In genomic region chr7:131555301-131556081, GRCm38 (mm10) we compare ENCODE assay signal across 9 mouse cellular contexts. TPM values are rescaled to one million over a fixed set of nuclear protein-coding genes. Genes with fewer than 3 reads are reported as not detected.
DNase-seq lines count a peak whose midpoint lies in the region; ATAC-seq and TF ChIP-seq lines count a peak whose summit lies in the region.
"Had no signal": no experiment of that assay in that cellular context is flagged by ENCODE, and none has a peak within 500 bp of the region (broad histone marks: within the 10 kb centered on the region; RNA-seq: fewer than 3 reads in every experiment).

No protein-coding gene starts in this region.

- no peak overlapping the region for H3K27ac ChIP-seq in gastrocnemius, adult 2 months
- no peak overlapping the region for H3K27ac ChIP-seq in intestine, embryonic 14.5 days (ENCODE audit: low read depth)
- no peak overlapping the region for H3K27ac ChIP-seq in midbrain, embryonic 13.5 days

- H3K4me3 ChIP-seq in gastrocnemius, adult 2 months: peak overlapping the region; percentile 67
- H3K4me3 ChIP-seq in intestine, embryonic 14.5 days (ENCODE audit: low read depth, low read length): peak overlapping the region; percentile 25; the same call in 1 of the 2 replicates
- H3K4me3 ChIP-seq in midbrain, embryonic 13.5 days (replicated peaks): peak overlapping the region; percentile 23

- H3K36me3 ChIP-seq in intestine, embryonic 14.5 days (ENCODE audit: control insufficient read depth, insufficient read depth, low read length): no peaks in the 10 kb centered on the region
- no peaks in the 10 kb centered on the region for H3K36me3 ChIP-seq in midbrain, embryonic 13.5 days

- TF ChIP-seq CTCF in gastrocnemius, adult 2 months (IDR thresholded peaks at IDR 0.05): no peak

- peak; percentile 41 for DNase-seq in gastrocnemius, adult 2 months
- no peak for DNase-seq in gastrocnemius, postnatal 14 days
- DNase-seq in urinary bladder, postnatal 25 days (ENCODE audit: low spot score): peak; percentile 25
- DNase-seq in urinary bladder, postnatal 10 days (ENCODE audit: low spot score): no peak
- DNase-seq in intestine, embryonic 14.5 days (ENCODE audit: low spot score): peak; percentile 83
- DNase-seq in frontal cortex, postnatal 36 days (ENCODE audit: low spot score in 2 of 2): no peak
- no peak for DNase-seq in spleen, adult 12 weeks (ENCODE audit: low spot score)

- peak overlapping the region; percentile 32 for H3K4me2 ChIP-seq in intestine, embryonic 14.5 days (ENCODE audit: low read length)
- peak overlapping the region; percentile 22 for H3K4me2 ChIP-seq in midbrain, embryonic 13.5 days (replicated peaks)

- ATAC-seq in intestine, embryonic 14.5 days (replicated peaks; ENCODE audit: low FRiP score, low TSS enrichment, low read depth): no peak
- no peak for ATAC-seq in midbrain, embryonic 13.5 days

- intact Hi-C loops in gastrocnemius, adult 2 months (cut with DNase I): loop anchor here (10.0 kb wide), 2 partner anchors 141 to 191 kb away; partner anchors contain the start of genes 2310057M21Rik, Acadsb and Ikzf5
- intact Hi-C loops in gastrocnemius, postnatal 14 days (cut with DNase I; ENCODE audit: low total_unique reads): no loop called here

- H3K27me3 ChIP-seq in intestine, embryonic 14.5 days (replicated peaks; ENCODE audit: control insufficient read depth, insufficient read depth, low read length): peaks cover 90% of the 10 kb centered on the region
- peaks cover 90% of the 10 kb centered on the region for H3K27me3 ChIP-seq in midbrain, embryonic 13.5 days

- H3K9me3 ChIP-seq in intestine, embryonic 14.5 days (ENCODE audit: control insufficient read depth, low read length): no peaks in the 10 kb centered on the region
- H3K9me3 ChIP-seq in midbrain, embryonic 13.5 days: no peaks in the 10 kb centered on the region

- no peak overlapping the region for H3K9ac ChIP-seq in intestine, embryonic 14.5 days (ENCODE audit: low read length)
- no peak overlapping the region for H3K9ac ChIP-seq in midbrain, embryonic 13.5 days (replicated peaks)

- WGBS in intestine, embryonic 14.5 days: under 1% methylated on average over 68 of the region's 68 CpGs
- under 1% methylated on average over 68 of the region's 68 CpGs for WGBS in midbrain, embryonic 13.5 days

- H3K4me1 ChIP-seq in intestine, embryonic 14.5 days (replicated peaks; ENCODE audit: control insufficient read depth, insufficient read depth, low read length): peaks cover 6% of the 10 kb centered on the region; the same call in 1 of the 2 replicates
- H3K4me1 ChIP-seq in midbrain, embryonic 13.5 days (replicated peaks): peaks cover 28% of the 10 kb centered on the region

RNA-seq across cellular contexts. Expression of gene Bub3, which starts 4.5 kb away (rescaled TPM):
- total RNA-seq in gastrocnemius, adult 2 months (2021): 10 to 100 TPM; 28.9 to 31.2 TPM
- 10 to 100 TPM; 31.4 to 32.3 TPM for total RNA-seq in gastrocnemius, postnatal 14 days (2021)
- 235 TPM in 2 replicates for polyA plus RNA-seq in intestine, embryonic 14.5 days (2014; fragmentation: Nextera tagmentation; extraction: Ambion mirVana)
- polyA plus RNA-seq in midbrain, embryonic 13.5 days (2015; fragmentation: Nextera tagmentation; extraction: Ambion mirVana): 206 and 224 TPM in 2 replicates

RNA-seq across cellular contexts. Expression of gene Hmx2, which starts 6.9 kb away (rescaled TPM):
- total RNA-seq in gastrocnemius, adult 2 months (2021): not detected
- not detected for total RNA-seq in gastrocnemius, postnatal 14 days (2021)
- 1.6 and 1.8 TPM in 2 replicates for polyA plus RNA-seq in intestine, embryonic 14.5 days (2014; fragmentation: Nextera tagmentation; extraction: Ambion mirVana)
- polyA plus RNA-seq in midbrain, embryonic 13.5 days (2015; fragmentation: Nextera tagmentation; extraction: Ambion mirVana): 1.4 and 1.6 TPM in 2 replicates
- total RNA-seq: heart, postnatal 36 days had no signal

RNA-seq across cellular contexts. Expression of gene Hmx3, which starts 12.8 kb away (rescaled TPM):
- not detected for total RNA-seq in gastrocnemius, adult 2 months (2021)
- not detected for total RNA-seq in gastrocnemius, postnatal 14 days (2021)
- 0.73 and 1.4 TPM in 2 replicates for polyA plus RNA-seq in intestine, embryonic 14.5 days (2014; fragmentation: Nextera tagmentation; extraction: Ambion mirVana)
- polyA plus RNA-seq in midbrain, embryonic 13.5 days (2015; fragmentation: Nextera tagmentation; extraction: Ambion mirVana): 0.50 and 0.99 TPM in 2 replicates
- total RNA-seq: heart, postnatal 36 days had no signal

Comparison
In these comparisons a context has a peak if more than half of its experiments do, and no peak if none do; other contexts are left out.
1. DNase-seq: peak in gastrocnemius, adult 2 months (single experiment), urinary bladder, postnatal 25 days (single experiment) and intestine, embryonic 14.5 days (single experiment); none in gastrocnemius, postnatal 14 days (single experiment), urinary bladder, postnatal 10 days (single experiment), frontal cortex, postnatal 36 days (0 of 2) and spleen, adult 12 weeks (single experiment).
2. Peak in every context shown above with its lines, with median percentiles within 50 percentile points of each other: H3K4me3 ChIP-seq.